Mouse (Mus musculus) heart, adult 11 months (tissue): Measurements from ENCODE around the gene Golm1.

Source experiments
- DNase-seq: peaks from one replicate; pipeline ENCODE4 v3.0.0; 2022

Gene Golm1

DNA sequence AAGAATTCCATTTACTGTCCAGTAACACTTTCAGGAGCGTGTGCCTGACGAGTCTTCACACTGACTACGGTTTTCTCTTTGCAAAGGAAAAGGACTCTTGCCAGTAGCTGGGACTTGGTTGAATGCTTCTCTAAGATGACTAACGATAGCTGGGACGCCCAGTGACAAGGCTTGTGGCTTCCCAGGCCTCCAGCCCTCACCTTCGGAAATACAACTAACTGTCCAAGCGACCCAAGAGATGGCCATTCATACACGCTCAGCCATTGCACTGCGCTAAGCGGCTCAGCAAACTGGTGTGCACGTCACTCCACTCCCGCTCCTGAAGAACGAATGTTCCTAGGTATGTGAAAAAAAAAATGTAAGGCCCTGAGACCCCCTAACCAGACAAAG is 855 bp downstream of the Golm1 start:
- no peak for DNase-seq

GRCm38 (mm10) chr13:59674215-59674614 is 1.4 kb downstream of the Golm1 start:
- no peak for DNase-seq

DNA sequence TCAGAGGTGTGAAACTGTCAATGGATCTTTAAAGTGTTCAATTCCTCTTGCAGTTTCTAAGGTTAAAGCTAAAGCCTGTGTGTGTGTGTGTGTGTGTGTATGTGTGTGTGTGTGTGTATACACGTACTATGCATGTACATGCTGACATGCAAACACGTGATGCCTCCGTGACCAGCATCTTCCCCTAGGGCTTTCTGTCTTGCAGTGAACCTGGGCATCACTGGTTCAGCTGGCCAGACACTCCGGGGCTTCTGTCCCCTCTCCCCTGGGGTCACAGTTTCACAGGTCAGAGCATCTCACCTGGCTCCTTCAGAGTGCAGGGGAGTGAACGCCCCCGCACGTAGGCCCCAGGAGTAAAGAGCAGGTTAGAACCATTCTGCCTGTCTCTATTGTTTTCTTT is 2.0 kb downstream of the Golm1 start:
- no peak for DNase-seq

GRCm38 (mm10) chr13:59672248-59672647 is 3.4 kb downstream of the Golm1 start:
- DNase-seq = no peak

- no peak for DNase-seq
Measured at GRCm38 (mm10) chr13:59671521-59671920, 4.1 kb downstream of the Golm1 start.

GRCm38 (mm10) chr13:59669946-59670345 is 5.7 kb downstream of the Golm1 start:
- no peak for DNase-seq

DNA sequence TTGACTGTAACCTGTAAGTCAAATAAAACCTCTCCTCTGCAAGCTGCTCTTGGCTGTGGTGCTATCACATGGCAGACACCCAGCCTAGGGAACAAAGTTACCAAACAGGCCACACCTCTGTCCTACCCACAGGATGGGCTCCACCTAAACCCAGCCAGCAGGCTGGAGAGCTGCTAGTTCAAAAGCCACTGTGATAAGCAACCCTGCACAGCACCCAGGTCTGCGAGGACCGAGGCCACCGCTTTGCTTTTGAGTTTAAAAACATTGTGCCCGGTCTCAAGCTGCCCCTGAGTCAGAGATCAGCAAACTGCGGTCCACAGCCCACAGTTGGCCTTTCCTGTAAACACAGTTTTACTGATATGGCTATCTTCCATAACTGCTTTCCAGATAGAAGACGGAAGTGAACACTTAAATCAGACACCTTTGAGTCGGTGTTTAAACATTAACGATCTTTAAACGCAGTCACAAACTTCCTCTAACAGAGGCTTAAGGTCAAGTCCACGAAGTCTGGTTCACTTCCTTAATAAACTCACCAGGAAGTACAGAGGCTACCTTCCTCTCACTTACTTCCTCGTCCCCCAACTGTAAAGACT is 7.0 kb downstream of the Golm1 start:
- peak; percentile 98 for DNase-seq

GRCm38 (mm10) chr13:59667763-59668162 is 7.8 kb downstream of the Golm1 start:
- DNase-seq = no peak

DNA sequence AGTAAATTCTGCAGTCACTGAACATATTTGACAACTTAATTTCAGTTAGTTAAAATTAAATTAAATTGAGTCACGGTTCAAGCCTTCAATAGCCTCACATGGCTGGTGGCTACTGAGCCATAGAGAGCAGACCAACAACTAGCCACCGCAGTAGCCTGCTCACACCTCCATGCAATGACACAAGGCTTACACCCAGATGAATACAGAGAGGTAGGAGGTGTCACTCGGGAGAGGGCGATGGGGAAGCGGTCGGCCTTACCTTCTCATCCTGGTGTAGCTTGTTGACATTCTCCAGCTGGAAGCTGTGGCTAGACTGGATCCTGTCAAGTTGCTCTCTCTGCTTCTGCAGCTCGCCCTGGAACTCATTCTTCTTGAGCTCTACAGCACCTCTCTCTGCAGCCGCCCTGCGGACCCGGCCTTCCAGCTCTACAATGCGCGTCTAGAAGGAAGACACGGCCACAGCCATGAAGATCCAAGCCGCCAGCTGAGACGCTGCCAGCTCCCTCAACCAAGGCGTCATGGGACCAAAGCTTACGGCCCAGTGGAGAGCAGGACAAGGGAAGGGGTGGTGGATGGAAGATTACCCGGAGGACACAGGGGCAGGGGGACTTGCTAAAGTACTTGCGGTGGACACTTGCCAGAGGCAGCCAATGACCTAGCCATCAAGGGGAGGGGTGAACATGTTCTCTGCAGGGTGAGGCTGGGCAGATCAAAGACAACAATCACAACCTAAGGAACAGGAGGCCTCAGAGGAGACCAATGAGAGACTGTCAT is 11.5 kb downstream of the Golm1 start:
- no peak for DNase-seq

DNA sequence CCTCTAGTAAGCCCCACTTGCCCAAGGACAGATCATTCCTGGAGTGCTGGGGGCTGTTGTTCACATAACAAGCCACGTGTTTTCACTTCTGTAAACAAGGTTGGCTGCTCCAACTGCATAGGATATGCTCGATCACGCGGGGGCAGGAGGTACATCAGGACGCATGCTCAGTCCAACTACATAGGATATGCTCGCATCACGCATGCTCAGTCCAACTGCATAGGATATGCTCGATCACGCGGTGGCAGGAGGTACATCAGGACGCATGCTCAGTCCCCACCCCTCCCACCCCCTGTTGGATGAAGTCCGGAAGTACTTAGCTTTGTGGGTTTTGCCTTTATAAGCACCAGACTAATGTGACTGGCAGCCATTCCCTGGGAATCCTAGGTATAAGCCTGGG is 13.6 kb downstream of the Golm1 start:
- no peak for DNase-seq

GRCm38 (mm10) chr13:59661387-59661786 is 14.2 kb downstream of the Golm1 start:
- no peak for DNase-seq

- no peak for DNase-seq
Measured at GRCm38 (mm10) chr13:59660371-59660770, 15.2 kb downstream of the Golm1 start.

DNA sequence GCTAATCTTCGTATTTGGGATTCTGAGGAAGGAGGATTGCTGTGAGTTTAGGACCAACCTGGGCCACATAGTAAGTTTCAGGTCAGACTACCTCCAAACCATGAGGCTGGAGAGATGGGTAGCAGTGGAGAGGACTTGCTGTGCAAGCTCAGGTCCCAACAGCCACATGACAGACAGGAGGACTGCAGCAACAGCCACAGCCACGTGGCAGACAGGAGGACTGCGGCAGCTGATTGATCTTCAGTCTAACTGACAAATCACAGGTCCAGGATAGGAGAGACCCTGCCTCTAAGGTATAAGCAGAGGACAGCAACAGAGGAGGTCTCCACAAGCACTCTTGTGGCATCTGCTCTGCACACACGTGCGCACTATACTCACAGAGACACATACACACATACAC is 17.8 kb downstream of the Golm1 start:
- no peak for DNase-seq

GRCm38 (mm10) chr13:59656975-59657388 is 18.6 kb downstream of the Golm1 start:
- peak; percentile 90 for DNase-seq

DNA sequence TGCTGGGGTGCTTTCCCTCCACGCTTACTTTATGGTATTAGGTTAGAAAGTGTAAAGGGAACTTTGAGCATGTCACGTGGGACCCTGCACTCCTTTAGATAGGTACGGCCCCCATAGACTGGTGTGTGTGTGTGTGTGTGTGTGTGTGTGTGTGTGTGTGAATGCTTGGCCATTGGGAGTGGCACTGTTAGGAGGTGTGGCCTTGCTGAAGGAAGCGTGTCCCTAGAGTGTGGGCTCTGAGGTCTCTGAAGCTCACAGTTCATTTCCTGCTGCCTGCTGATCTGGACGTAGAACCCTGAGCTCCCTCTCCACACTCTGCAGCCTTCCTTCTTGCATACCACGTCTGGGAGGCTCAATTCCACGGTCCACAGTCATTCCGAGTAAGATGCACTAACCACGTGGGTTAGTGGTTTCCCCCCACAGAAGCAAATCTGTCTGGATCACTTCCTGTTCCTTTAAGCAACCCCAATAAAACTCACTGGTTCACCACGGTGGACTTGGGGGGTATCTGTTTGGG is 19.2 kb downstream of the Golm1 start:
- DNase-seq = peak; percentile 91

DNA sequence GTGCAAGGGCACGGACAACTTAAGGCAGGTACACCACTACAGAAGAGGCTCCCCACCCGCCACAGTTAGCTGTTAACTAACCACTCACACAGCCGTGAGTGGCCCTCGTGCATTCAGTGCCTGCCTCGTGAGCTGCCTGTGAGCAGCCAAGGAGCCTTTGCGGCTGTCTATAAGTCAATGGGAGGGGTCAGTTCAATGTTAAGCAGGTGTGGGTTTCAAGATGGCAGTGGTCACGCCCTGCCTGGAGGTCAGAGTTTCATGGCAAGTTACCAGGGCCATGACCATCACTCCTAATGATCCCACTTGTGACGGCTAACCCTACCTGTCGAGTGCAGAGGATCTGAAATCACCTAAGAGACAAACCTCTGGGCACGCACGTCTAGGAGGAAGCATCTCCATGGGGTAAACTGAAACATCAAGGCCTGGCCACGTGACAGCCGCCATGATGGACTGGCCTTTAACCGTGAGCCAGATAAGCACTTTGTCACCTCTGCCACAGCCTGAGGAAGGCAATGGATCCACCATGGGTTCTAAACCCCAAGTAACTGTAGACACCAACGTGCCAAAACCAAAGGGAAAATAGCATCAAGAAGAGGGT is 19.8 kb downstream of the Golm1 start:
- no peak for DNase-seq

DNA sequence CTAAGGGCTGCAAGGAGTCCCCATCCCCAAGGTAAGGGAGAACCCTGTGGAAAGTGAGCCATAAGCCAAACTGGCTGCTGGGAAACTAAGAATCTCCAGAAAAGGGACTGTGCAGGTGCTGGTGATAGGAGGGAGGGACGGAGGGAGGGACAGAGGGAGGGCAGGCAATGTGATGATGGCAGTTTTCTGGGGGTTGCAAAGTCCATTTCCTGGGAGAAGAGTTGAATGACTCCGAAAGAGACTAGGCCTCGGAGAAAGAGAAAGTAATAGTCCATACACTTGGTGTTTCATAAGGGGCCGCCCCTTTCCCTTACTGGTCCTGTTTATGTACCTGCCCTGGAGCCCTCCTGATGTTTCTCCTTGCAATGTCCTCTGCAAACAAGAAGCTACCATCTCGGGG is 21.1 kb downstream of the Golm1 start:
- DNase-seq = no peak

DNA sequence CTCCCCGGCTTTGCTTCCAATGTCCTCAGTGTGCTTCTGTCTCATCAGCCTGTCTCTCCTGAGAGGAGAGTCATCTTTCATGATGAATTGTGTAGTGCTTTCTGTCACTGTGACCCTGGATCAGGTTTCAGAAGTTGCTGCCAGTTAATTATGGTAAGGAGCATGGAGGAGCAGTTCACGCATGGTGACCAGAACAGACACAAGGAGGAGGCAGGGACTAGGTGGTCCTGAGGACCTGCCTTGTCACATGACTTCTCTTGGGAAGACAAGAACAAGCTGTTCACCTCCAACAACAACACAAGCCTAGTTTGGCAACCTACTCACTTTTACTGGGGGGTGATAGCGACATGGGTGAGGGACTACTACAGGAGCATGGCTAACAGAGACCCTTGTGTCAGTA is 22.5 kb downstream of the Golm1 start:
- DNase-seq = no peak

- DNase-seq = no peak
Measured at GRCm38 (mm10) chr13:59652651-59653050, 23.0 kb downstream of the Golm1 start.

GRCm38 (mm10) chr13:59649781-59650180 is 25.8 kb downstream of the Golm1 start:
- no peak for DNase-seq

DNA sequence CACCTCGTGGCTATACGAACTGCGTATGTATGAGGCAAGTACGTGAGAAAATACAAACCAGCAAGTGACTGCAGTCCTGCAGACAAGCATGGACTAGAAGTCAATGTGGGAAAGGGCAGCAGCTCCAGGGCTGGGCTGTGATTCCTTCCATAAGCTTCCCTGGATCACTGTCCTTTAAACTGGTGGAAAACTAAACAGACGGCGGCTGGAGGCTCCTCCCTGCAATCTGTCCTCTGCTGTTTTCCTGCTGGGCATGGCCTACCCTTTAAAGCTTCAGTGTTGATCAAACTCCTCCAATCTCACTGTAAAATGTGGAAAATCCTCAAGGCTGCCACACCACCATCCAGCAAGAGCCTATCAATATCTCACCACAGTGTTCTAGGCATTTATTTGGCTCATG is 27.0 kb downstream of the Golm1 start:
- DNase-seq = no peak

GRCm38 (mm10) chr13:59647484-59647883 is 28.1 kb downstream of the Golm1 start:
- no peak for DNase-seq

GRCm38 (mm10) chr13:59646674-59647244 is 28.9 kb downstream of the Golm1 start:
- DNase-seq = no peak

GRCm38 (mm10) chr13:59645491-59645890 is 30.1 kb downstream of the Golm1 start:
- DNase-seq = no peak
